Mouse (Mus musculus): ENCODE results near the gene Hrh1.

DNA sequence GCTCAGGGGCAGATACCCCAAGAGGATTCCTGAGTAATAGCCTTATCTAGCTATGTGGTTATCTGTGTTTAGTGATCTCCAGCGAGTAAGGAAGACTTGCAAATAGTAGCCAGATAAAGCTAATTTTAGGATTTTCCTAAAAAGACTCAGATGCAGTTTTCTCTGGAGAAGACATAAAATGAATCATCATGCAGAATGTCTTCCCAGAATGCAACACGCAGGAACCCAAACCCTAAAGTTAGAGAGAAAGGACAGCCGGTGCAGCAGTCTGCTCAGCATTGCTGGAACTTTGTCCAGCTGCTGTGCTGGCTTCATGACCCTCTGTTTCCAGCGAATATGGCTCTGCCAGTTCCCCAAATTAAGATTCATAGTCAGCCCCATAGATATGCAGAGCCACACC is 43.1 kb upstream of the Hrh1 start:
- no peak for TF ChIP-seq CTCF (IDR thresholded peaks at IDR 0.05; ENCODE audit: low read depth, low read length)
- no peak for TF ChIP-seq POLR2A (IDR thresholded peaks at IDR 0.05; ENCODE audit: borderline replicate concordance, low read depth, low read length)
